Mouse (Mus musculus): ENCODE data around the gene Aqp5.

The Aqp5 gene

DNA sequence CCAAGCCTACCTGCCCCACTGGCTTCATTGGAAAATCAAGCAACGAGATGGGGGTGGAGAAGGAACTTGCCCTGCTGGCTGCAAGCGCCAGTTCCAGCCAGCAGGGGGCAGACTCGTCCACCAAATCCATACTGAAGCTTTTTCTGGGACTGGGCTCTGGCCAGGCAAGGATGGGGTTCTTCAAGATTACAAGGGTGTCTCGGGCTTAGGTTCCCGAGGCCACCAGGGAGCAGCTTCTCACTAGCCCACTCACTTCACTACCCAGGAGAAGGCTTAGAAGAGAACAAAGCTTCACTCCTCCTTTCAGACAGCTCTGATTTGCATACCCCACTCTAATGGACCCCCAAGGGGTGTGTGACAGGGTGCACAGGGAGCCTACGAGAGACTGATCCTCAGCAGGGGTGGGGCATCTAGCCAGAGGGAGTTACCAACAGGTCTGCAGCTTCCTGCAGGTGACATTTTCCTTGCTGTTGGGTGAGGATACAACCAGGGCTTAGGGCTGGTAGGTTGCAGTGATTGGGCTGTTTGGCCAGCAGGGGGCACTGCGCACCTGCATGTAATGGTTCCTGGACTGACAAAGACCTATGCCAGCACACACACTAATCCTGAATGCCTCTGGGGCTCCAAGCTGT is 5.6 kb downstream of the Aqp5 start:
- DNase-seq (ENCODE audit: low spot score in 2 of 2): peak; percentile 89 to 91

DNA sequence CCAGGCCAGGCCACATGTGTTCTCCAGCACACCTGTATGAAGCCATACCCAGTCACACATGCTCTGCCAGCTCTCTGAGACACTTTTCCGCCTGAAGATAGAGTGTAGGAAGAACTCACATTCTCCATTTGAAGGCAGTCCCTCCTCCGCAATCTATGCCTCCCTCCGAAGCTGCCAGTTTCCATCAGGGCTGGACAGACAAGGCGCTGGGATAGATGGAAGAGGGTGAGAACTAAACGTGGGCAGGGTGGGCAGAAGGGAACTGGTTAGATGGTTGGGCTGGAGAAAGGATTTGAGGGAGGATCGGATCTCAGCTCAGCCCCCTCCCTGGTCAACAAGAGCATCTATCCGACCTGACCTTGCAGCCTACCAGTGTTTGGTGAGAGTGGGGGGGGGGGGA is 6.3 kb downstream of the Aqp5 start:
- peak in 1 of 2 experiments; percentile 25 for DNase-seq (ENCODE audit: low spot score in 2 of 2)

DNA sequence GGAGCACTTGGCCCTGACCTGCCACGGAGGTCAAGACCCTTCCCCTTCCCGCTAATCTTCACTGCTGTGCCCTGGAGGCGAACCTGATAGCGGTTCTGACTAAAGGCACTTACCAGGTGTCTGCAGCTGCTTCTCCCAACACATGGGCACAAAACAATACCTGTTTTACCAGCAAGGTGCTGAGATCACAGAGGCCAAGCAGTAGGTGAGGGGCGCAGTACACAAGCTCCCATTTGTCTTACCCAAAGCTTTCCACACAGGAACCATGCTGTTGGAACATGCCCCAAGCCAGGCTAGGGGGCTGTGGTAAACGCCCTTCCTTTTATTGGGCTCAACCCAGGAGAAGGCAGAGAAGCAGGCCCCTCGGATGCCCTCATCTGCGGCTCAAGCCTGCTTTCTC is 7.0 kb downstream of the Aqp5 start:
- no peak for DNase-seq (ENCODE audit: low spot score in 2 of 2)

DNA sequence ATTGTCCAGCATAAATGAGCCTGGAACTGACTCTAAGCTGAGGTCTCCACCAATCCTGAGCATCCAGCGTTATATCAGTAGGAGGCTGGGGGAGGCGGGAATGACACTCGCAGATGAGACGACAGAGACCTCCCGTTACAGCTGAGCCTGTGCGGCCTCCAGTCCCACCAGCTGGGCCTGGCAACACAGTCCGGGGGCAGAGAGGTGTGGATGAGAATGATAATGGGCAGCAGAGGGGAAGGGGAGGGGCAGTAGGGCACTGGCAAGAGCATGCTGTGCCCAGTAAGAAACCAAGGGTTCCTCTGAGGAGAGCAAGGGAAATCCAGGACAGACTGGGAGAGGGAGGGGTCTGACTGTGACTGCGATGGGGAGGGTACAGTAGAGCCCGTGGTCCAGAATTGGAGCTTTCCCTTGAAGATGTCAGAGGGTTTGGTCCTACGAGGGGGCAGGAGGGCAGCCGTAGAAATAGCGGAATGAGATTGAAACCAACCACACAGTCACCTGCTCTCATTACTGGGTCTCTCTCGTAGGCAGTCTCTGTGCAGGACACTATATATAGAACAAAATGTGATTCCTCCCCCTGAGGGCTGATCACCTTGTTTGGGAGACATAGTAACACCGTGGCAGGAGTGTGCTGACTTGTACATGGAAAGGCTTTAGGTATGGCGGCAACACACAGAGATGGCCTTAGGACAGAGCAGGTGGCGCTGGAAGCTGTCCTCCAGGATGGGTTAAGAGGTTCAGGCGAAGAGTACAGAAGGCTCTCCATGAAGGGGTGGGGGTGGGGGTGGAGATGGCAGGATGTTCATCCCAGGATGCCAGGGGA is 8.9 kb downstream of the Aqp5 start:
- DNase-seq (ENCODE audit: low spot score in 2 of 2): no peak

DNA sequence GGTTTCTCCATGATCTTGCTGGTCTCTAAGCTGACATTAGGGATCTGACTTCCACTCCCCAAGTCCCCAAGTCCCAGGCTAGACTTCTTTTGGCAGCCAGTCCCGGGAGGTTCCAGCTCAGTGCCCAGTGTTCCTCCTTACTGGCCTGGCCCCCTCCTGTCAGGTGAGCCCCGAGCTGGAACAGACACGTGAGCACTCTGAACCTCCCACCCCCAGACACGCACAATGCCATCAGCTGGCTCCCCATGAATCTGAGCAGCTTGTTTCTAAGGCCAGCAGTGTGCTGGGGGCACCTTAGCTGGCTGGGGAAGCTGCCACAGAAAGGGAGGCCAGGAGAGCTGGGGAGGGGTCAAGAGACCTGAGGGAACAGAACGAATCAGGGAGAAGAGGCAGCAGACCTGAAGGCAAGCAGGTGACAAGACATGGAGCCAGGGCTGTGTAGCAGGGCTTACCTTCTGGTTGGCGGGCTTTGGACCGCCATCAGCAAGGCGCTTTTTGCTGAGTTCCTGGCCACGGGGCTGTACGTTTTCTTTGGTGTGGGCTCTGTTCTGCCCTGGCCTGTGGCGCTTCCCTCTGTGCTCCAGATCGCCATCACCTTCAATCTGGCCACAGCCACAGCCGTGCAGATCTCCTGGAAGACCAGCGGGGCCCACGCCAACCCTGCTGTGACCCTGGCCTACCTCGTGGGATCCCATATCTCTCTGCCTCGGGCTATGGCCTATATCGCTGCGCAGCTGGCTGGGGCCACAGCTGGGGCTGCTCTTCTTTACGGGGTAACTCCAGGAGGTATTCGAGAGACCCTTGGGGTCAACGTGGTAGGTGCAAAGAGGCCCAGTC is 10.6 kb downstream of the Aqp5 start, which contains the start of gene Aqp6:
Gene Aqp6 (plus strand): TSS at position 415 of the 837 bp plus-strand sequence.
- DNase-seq (ENCODE audit: low spot score in 2 of 2): no peak

DNA sequence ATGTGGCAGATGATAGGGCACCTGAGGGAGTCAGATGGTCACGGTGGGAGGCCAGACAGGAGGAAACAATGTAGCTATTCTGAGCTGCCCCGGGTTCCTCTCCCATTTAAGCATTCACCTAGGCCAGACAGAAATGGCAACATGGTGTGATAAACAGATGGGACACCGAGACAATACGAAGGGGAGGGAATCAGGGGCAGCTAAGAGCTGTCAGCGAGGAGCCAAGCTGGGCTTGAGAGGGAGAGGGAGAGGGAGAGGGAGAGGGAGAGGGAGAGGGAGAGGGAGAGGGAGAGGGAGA is 11.2 kb downstream of the Aqp5 start:
- no peak for DNase-seq (ENCODE audit: low spot score in 2 of 2)

DNA sequence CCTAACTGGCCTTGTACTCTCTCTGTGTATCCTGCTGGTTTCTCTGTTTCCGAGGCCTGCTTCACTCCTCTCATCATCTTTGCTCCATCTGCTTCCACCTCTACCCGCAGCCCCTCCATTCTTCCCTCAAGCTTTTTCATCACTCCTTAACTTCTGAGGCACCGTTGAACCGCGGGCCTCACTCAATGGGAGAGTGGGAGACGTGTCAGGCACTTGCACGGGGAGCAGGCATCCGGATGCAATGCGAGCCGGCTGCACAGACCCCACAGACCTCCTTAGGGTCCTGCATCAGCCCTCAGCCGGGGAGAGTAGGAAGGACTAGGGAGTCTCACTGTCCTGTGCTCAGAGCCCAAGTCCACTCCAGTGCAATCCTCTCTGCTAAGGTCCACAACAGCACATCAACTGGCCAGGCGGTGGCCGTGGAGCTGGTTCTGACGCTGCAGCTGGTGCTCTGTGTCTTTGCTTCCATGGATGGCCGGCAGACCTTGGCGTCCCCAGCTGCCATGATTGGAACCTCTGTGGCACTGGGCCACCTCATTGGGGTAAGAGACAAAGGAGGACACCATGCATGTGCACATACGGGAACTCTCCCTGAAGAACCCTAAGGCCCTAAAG is 11.7 kb downstream of the Aqp5 start:
- DNase-seq (ENCODE audit: low spot score in 2 of 2): no peak

DNA sequence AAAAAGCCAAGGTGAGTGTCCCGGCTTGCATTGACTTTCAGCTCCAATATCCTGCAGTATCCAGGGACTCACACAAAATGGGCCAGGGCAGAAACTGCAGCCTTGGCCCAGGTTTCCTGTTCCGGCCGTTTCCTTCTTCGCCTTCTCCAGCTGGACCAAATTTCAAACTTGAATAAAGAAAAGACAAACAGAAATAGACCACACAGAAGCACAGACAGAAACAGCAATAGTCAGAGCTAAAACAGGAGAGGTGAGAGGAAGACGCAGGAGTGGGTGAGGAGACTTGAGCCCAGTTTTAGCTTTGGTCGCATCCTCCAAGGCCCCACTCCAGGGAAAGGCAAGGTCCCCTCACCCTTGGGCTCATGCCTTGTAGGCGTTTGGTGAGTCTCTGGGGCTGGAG is 12.6 kb downstream of the Aqp5 start:
- peak in 1 of 2 experiments; percentile 33 for DNase-seq (ENCODE audit: low spot score in 2 of 2)

DNA sequence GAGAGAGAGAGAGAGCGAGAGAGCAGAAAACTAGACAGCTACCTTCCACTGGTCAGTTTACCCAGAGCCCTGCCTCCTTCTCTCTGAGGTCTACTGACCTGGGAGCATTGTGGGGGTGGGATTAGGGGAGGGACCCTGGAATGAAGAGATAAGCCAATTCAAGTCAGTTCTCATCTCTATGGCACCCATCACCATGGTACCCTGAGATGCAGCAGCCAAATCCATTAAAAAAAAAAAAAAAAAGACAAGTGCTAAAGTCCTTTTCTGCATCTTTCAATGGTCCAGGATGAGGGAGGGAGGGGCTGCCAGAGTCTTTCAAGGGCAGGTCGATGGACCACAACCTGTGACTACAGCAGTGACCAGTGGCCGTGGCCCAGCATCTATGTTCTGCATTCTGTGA is 15.0 kb downstream of the Aqp5 start:
- no peak for DNase-seq (ENCODE audit: low spot score in 2 of 2)

DNA sequence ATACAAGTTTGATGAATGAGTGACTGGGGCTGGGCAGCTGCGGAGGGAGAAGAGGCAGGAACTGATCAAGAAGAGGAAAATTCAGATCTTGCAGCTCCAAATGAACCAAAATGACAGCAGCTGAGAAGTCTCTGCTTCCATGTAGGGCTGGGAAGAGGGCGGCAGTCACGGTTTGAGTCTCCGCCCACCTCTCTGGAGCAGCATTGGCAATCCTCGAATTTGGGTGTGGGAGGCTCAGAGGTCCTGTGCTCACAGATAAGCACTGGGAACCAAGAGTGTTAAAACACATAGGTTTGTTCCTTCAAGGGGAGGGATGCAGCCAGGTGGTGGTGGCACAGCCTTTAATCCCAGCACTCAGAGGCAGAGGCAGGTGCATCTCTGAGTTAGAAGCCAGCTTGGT is 15.9 kb downstream of the Aqp5 start:
- DNase-seq (ENCODE audit: low spot score in 2 of 2): peak; percentile 62 to 64

DNA sequence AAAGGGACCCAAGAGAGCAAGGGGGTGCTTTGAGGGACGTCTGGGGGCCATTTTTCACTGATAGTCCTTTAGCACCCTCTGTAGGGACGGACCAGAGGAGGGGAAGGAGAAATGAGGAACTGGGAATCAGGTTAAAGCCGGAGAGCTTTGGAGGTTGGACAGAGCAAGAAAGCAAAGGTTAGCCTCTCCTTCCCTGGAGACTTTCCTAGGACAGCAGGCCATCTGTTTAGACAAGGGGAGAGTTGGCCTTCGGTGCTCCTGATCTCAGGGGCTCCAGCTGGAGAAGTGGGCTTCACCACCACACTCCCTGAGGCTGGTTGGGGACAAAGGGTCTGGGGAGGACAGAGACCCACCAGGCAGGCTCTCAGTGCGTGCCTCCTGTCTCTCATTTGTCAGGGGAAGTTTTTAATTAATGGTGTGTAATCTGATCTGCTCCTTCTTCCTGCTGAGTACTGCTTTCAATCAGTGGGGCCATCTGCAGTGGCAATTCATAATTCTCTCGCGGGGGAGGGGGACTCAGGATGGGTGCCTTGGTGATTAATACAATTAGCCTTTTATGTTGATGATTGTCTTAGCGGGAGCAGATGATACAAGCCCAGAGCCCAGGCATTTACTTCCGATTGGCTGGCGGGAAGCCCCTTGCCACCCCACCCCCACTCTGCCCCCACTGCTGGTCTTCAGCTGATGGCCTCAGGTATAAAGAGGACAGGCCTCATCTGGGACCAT is 17.0 kb downstream of the Aqp5 start:
- no peak for DNase-seq (ENCODE audit: low spot score in 2 of 2)

DNA sequence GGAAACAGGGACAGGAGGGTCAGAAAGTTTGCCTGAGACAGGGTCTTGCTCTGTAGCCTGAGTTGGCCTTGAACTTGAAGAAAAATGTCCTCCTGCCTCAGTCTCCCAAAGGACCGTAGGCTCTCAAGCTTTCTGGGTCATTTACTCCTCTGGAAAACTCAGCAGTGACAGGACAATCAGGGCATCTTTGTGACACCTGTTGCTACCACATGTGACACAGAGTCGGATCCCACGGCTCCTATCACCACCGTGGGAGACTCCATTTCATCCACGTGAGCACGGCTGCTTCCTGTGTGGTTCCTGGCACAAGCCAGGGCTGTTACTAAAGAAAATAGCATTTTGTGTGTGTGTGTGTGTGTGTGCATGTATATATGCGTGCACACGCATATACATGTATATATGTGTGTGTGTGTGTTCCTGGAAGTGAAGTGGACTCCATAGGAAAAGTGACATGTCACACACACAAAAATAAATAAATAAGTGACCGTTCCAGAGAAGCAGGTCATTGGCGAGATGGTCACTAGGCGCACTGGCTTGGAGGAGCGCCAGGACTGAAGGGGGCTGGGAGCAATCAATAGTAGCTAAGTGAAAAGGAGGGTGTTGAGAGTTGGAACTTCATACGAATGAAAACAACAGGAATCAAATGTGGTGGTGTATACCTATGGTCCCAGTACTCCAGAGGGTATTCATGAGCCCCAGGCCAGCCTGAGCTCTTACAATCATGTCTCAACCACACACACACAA is 18.0 kb downstream of the Aqp5 start:
- no peak for DNase-seq (ENCODE audit: low spot score in 2 of 2)

DNA sequence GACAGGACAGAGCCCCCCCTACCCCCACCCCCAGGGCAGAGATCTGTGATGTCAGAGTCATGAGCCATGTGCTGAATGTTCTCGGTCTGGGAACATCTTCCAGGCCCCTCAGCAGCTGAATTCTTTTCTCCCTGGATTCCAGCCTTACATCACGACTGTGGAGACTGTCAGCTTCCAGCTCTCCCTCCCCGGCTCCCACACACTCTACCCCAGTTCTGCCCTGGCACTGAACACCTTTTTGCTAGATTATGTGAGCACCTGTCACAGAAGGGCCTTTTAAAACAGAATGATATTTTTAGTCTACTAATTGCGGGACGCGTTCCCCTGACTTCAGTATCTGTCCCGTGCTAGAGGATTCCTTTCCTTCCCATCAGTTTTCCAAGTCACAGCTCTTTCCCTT is 21.0 kb downstream of the Aqp5 start:
- DNase-seq (ENCODE audit: low spot score in 2 of 2): no peak

DNA sequence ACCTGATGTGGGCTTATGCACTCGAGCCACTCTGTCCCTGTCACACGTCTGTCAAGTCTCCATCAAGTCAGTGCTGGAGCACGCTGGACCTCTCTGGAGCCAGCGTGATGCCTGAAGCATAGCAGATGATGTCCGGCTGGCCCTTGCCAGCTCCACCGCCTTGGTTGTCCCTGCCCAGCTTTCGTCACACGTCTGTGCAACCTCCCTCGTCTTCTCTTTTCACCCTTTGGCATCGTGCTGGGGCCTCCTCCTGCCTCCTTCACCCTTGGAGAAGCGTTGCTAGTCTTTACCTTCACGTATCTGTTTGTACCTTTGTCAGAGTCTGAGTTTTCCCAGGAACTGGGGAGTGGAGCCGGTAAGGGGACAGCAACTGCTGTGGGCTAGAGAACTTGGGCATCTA is 23.7 kb downstream of the Aqp5 start:
- no peak for DNase-seq (ENCODE audit: low spot score in 2 of 2)

DNA sequence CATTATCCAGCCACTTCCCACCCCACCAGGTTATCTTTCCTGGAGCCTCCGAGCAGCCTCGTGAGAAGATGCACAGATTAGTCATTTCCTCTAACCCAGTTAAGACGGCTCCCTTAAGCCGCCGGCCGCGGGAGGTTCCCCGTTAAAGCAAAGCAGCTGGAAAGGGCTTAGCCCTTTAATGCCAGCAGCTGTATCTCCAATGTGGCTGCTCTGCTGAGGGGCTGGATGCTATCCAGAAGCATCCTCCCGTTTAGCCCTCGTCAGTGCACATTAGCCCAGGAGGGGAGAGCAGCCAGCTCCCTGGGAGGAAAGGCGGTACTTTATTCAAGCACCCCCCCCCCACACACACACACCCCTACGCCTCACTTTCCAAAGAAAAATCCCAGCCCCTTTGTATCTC is 24.2 kb downstream of the Aqp5 start:
- peak in 1 of 2 experiments; percentile 43 for DNase-seq (ENCODE audit: low spot score in 2 of 2)

DNA sequence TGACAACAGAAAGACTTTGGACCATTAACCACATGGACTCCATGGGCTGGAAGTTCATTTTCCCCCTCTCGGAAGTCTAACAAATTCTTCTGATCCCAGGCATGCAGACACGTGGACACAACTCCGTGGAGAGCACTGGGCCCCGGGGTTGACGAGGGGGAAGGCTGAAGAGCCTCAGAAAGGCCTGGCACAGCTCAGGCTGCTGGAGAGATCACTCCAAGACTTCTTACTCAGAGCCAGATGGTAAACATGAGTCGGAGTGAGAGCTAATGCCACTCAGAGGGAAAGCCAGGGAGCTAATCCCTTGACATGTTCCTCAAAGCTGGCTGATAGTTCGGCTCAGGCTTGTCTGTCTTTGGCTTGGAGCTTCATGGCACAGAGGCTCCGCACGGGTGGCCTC is 24.7 kb downstream of the Aqp5 start:
- no peak for DNase-seq (ENCODE audit: low spot score in 2 of 2)

DNA sequence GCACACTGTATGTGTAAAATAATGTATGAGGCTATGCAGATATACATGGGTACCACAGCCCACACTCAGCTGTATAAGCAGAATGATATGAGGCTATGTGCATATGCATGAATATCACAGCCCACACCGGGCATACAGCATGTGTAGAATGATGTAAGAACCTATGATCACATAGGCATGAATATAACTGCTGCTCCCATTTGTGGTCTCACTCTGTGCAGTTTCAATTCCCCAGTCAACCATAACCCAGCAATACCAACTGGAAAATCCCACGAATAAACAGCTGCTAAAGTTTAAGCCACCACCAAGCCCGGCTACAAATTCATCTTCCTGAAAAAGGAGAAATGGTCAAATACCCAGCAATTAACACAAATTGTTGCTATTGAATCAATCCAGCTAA is 28.0 kb downstream of the Aqp5 start:
- DNase-seq (ENCODE audit: low spot score in 2 of 2): no peak

DNA sequence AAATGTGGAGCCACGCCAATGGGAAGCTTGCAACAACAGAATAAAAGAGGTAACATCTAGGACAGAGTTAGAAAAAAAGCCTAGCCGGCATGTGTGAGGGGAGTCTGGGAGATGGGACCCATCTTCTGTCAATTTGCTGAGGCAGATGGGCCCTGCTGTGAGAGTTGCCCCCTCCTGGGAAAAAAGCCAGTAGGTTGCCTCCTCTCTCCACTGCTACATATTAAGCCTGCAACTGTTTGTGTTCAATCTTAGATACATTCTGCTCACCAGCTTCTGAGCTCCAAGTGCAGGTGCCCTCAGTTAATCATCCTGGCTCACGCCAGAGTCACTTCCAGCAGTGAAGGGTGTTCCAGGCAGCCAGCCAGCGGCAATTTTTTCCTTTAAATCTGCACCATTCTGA is 29.2 kb downstream of the Aqp5 start:
- peak in 1 of 2 experiments; percentile 23 for DNase-seq (ENCODE audit: low spot score in 2 of 2)

DNA sequence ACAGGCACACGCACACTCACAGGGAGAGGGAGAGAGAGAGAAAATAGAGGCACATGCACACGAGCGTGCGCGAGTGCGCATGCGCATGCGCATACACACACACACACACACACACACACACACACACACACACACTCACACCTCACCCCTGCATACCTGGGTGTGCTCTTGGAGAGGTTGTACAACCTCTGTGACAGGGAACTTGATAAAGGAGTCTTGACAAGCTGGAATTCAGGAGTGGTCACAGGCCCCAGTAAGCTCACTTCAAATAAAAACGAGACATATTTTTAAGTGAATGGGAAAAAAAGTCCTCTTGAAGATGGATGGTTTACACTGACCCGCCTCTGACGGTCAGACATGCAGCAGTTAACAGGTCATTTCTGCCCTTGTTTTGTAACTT is 31.5 kb downstream of the Aqp5 start:
- no peak for DNase-seq (ENCODE audit: low spot score in 2 of 2)

DNA sequence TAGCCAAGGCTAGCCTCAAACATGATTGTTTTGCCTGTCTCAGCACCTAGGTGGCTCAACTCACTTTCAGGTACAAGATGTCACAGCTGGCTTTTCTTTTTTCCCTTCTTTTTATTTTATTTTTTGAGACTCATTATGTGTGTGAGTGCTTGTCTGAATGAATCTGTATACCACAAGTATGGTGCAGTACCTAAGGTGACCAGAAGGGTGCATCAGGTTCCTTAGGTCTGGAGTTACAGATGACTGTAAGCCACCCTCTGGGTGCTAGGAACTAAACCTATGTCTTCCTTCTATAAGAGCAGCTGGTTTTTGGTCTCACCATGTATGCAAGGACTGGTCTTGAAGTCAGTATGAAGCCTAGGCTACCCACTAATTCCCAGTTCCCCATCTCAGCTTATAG is 41.0 kb downstream of the Aqp5 start:
- DNase-seq (ENCODE audit: low spot score in 2 of 2): no peak

DNA sequence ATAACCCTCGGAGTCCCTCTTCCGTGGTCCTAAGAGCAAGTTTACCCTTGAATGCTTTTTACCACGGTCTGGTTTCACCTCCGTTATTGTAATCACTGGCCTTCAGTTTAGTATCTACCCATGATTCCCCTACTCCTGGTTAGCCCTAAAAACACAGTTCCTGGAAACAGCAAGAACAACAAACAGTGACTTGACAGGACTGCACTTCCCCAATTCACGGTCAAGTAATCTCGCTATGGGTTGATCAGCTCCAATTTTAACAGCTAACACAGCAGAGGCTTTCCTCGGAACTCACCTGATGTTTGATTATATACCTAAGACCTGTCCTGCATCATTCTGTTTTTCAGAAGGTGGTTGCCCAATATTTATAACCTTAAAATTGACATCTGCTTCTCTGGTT is 44.1 kb downstream of the Aqp5 start:
- no peak for DNase-seq (ENCODE audit: low spot score in 2 of 2)
